Mouse (Mus musculus) megakaryocyte, adult 5-6 weeks (primary cell): ENCODE data around the gene Lmbrd2. TPM values are rescaled to one million over a fixed set of nuclear protein-coding genes. Genes with fewer than 3 reads are reported as not detected.
"Not testable (repeated sequence)": the region's sequence is repeated elsewhere in the genome, so short reads cannot be mapped to it uniquely, and the experiment has no call there.

Source experiments
- ATAC-seq: 2 replicates; pipeline ENCODE4 v1.8.0; 2016; ENCODE audit warnings: mild to moderate bottlenecking, inconsistent platforms; ENCODE audit not compliant: poor library complexity, severe bottlenecking
- total RNA-seq, 2 experiments: library from RNA; stranded (forward) in 1 of 2; stranded (reverse) in 1 of 2; fragments of 153-499, 151-499 nt in 1 of 2; fragments of 221-1000, 200-1000 nt in 1 of 2; gene quantifications; 2 replicates each; pipeline versions ENCODE4 v1.2.3 to v1.2.4; 2015 to 2017

Lmbrd2 gene
- total RNA-seq, 2 experiments from 2014 or later: 11.2 to 17.3 TPM

GRCm38 (mm10) chr15:9132693-9133443, 7.5 kb upstream of the Lmbrd2 start:
- ATAC-seq: no peak

- ATAC-seq: no peak
Observed at GRCm38 (mm10) chr15:9134891-9135507, 5.4 kb upstream of the Lmbrd2 start.

GRCm38 (mm10) chr15:9139447-9139846, 903 bp upstream of the Lmbrd2 start:
- no peak for ATAC-seq

- ATAC-seq: peak; percentile 24
Observed at GRCm38 (mm10) chr15:9140684-9141171, 378 bp downstream of the Lmbrd2 start.

- ATAC-seq: no peak
Observed at GRCm38 (mm10) chr15:9155325-9155724, 15.0 kb downstream of the Lmbrd2 start, which contains the start of gene Skp2. Gene Skp2, minus strand, starts transcription at chr15:9155425.

GRCm38 (mm10) chr15:9162557-9163070, 22.3 kb downstream of the Lmbrd2 start:
- no peak for ATAC-seq

- ATAC-seq: no peak
Observed at GRCm38 (mm10) chr15:9164125-9164524, 23.8 kb downstream of the Lmbrd2 start.

- no peak for ATAC-seq
Observed at GRCm38 (mm10) chr15:9177038-9177437, 36.7 kb downstream of the Lmbrd2 start.

GRCm38 (mm10) chr15:9183995-9184394, 43.6 kb downstream of the Lmbrd2 start:
- ATAC-seq: no peak

GRCm38 (mm10) chr15:9189796-9190195, 49.4 kb downstream of the Lmbrd2 start:
- no peak for ATAC-seq

GRCm38 (mm10) chr15:9192685-9193084, 52.3 kb downstream of the Lmbrd2 start:
- peak; percentile 49; the same call in 1 of the 2 replicates for ATAC-seq

GRCm38 (mm10) chr15:9198421-9198820, 58.1 kb downstream of the Lmbrd2 start:
- 0 out of 2 replicates have a peak, but pooled peaks have one; percentile 40 for ATAC-seq

GRCm38 (mm10) chr15:9211891-9212290, 71.5 kb downstream of the Lmbrd2 start:
- ATAC-seq: no peak

- ATAC-seq: not testable (repeated sequence)
Observed at GRCm38 (mm10) chr15:9213026-9213425, 72.7 kb downstream of the Lmbrd2 start.

- ATAC-seq: not testable (repeated sequence)
Observed at GRCm38 (mm10) chr15:9213431-9213830, 73.1 kb downstream of the Lmbrd2 start.

GRCm38 (mm10) chr15:9216446-9216845, 76.1 kb downstream of the Lmbrd2 start:
- ATAC-seq: no peak

GRCm38 (mm10) chr15:9230917-9231316, 90.6 kb downstream of the Lmbrd2 start:
- ATAC-seq: not testable (repeated sequence)

GRCm38 (mm10) chr15:9246345-9246744, 106.0 kb downstream of the Lmbrd2 start:
- no peak for ATAC-seq
